Mouse (Mus musculus) megakaryocyte progenitor cell, adult 5-6 weeks (primary cell): ENCODE data around the gene Olfr913. TPM values are rescaled to one million over a fixed set of nuclear protein-coding genes. Genes with fewer than 3 reads are reported as not detected.

Experiments used
- ATAC-seq: replicated peaks from 2 replicates; pipeline ENCODE4 v1.8.0; 2016; ENCODE audit warnings: mild to moderate bottlenecking, moderate TSS enrichment, inconsistent platforms; ENCODE audit not compliant: poor library complexity
- total RNA-seq, 2 experiments: library from RNA; stranded (forward) in 1 of 2; stranded (reverse) in 1 of 2; fragments of 157-497, 149-512 nt in 1 of 2; fragments of 200-1000 nt in 1 of 2; gene quantifications; 2 replicates each; pipeline versions ENCODE4 v1.2.3 to v1.2.4; 2015 to 2017

Gene Olfr913
- total RNA-seq (2015) = not detected in 2 replicates
- not detected in 2 replicates for total RNA-seq (2017)

- no peak for ATAC-seq
Observed at GRCm38 (mm10) chr9:38592459-38592858, at the start of gene Olfr913. TSS of gene Olfr913 (plus strand) at chr9:38592759.

DNA sequence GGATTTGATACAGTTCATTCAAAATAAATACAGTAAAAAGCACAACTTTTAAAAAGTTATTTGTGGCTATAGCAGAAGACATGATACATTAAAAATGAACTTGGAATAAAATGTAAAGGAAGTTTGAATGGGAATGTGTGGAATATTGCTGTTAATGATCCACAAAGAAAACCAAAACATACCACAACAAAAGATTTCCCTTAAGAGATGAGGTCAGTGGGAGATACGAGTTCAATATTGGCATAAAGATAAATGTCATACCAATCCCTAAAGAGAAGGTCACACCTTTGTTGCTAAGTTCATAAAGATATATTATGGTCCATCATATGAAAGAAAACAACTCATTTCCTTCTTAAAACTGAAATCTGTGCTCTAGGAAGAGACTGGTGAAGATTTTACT lies 12.7 kb upstream of the Olfr913 start, which contains the start of gene Olfr912:
Gene Olfr912, plus strand, starts transcription at position 301 of the 400 bp plus-strand sequence.
- no peak for ATAC-seq

DNA sequence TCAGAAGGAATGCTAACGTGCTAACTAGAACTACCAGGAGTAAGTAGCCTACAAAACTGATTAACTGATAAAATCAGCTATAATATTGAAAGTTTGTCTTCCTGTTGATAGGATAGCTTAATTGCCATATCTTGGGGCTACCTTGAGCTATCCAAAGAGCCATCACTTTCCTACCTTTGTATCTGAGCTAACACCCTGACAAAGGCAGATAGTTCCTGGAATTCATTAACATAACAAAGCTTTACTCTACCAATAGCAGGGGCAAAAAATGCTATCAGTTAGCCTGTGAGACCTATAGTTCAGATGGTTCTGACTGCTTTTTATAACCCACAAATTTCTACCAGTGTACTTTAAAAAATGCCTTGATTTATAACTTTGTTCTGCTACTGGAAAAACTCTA lies 1.5 kb upstream of the Olfr913 start:
- no peak for ATAC-seq

GRCm38 (mm10) chr9:38604802-38605201 lies 12.2 kb downstream of the Olfr913 start, which contains the start of gene Olfr914:
TSS of gene Olfr914 (plus strand) at chr9:38605102.
- no peak for ATAC-seq

GRCm38 (mm10) chr9:38632406-38632805 lies 39.8 kb downstream of the Olfr913 start:
- ATAC-seq = no peak

Other genes with a start within 250 kb of the Olfr913 start
- gene Olfr898, start 244.3 kb upstream of the Olfr913 start, total RNA-seq (2015) = not detected in 2 replicates
- not detected in 2 replicates for gene Olfr898, start 244.3 kb upstream of the Olfr913 start, total RNA-seq (2017)
- gene Olfr250, start 225.9 kb upstream of the Olfr913 start, total RNA-seq (2015) = not detected in 2 replicates
- not detected in 2 replicates for gene Olfr250, start 225.9 kb upstream of the Olfr913 start, total RNA-seq (2017)
- gene Olfr251, start 215.7 kb upstream of the Olfr913 start, total RNA-seq (2015) = not detected in 2 replicates
- not detected in 2 replicates for gene Olfr251, start 215.7 kb upstream of the Olfr913 start, total RNA-seq (2017)
- gene Olfr147, start 191.1 kb upstream of the Olfr913 start, total RNA-seq (2015) = not detected in 2 replicates
- gene Olfr147, start 191.1 kb upstream of the Olfr913 start, total RNA-seq (2017) = not detected in 2 replicates
- gene Olfr901, start 163.3 kb upstream of the Olfr913 start, total RNA-seq (2015) = not detected in 2 replicates
- not detected in 2 replicates for gene Olfr901, start 163.3 kb upstream of the Olfr913 start, total RNA-seq (2017)
- gene Olfr902, start 145.1 kb upstream of the Olfr913 start, total RNA-seq (2015) = not detected in 2 replicates
- gene Olfr902, start 145.1 kb upstream of the Olfr913 start, total RNA-seq (2017) = not detected in 2 replicates
- gene Olfr904, start 129.6 kb upstream of the Olfr913 start, total RNA-seq (2015) = not detected in 2 replicates
- gene Olfr904, start 129.6 kb upstream of the Olfr913 start, total RNA-seq (2017) = not detected in 2 replicates
- gene Olfr905, start 121.7 kb upstream of the Olfr913 start, total RNA-seq (2015) = not detected in 2 replicates
- gene Olfr905, start 121.7 kb upstream of the Olfr913 start, total RNA-seq (2017) = not detected in 2 replicates
- gene Olfr906, start 105.7 kb upstream of the Olfr913 start, total RNA-seq (2015) = not detected in 2 replicates
- gene Olfr906, start 105.7 kb upstream of the Olfr913 start, total RNA-seq (2017) = not detected in 2 replicates
- gene Olfr907, start 97.0 kb upstream of the Olfr913 start, total RNA-seq (2015) = not detected in 2 replicates
- gene Olfr907, start 97.0 kb upstream of the Olfr913 start, total RNA-seq (2017) = not detected in 2 replicates
- gene Olfr911-ps1, start 71.2 kb upstream of the Olfr913 start, total RNA-seq (2015) = not detected in 2 replicates
- gene Olfr911-ps1, start 71.2 kb upstream of the Olfr913 start, total RNA-seq (2017) = not detected in 2 replicates
- not detected in 2 replicates for gene Olfr910, start 54.9 kb upstream of the Olfr913 start, total RNA-seq (2015)
- gene Olfr910, start 54.9 kb upstream of the Olfr913 start, total RNA-seq (2017) = not detected in 2 replicates
- not detected in 2 replicates for gene Olfr912, start 12.6 kb upstream of the Olfr913 start, total RNA-seq (2015)
- gene Olfr912, start 12.6 kb upstream of the Olfr913 start, total RNA-seq (2017) = not detected in 2 replicates
- gene Olfr914, start 12.3 kb downstream of the Olfr913 start, total RNA-seq (2015) = not detected in 2 replicates
- not detected in 2 replicates for gene Olfr914, start 12.3 kb downstream of the Olfr913 start, total RNA-seq (2017)
- gene Olfr916, start 67.1 kb downstream of the Olfr913 start, total RNA-seq (2015) = not detected in 2 replicates
- gene Olfr916, start 67.1 kb downstream of the Olfr913 start, total RNA-seq (2017) = not detected in 2 replicates
- gene Olfr917, start 73.1 kb downstream of the Olfr913 start, total RNA-seq (2015) = not detected in 2 replicates
- gene Olfr917, start 73.1 kb downstream of the Olfr913 start, total RNA-seq (2017) = not detected in 2 replicates
- gene Olfr918, start 81.8 kb downstream of the Olfr913 start, total RNA-seq (2015) = not detected in 2 replicates
- not detected in 2 replicates for gene Olfr918, start 81.8 kb downstream of the Olfr913 start, total RNA-seq (2017)
- not detected in 2 replicates for gene Olfr919, start 110.9 kb downstream of the Olfr913 start, total RNA-seq (2015)
- not detected in 2 replicates for gene Olfr919, start 110.9 kb downstream of the Olfr913 start, total RNA-seq (2017)
- gene Vwa5a, start 125.5 kb downstream of the Olfr913 start, total RNA-seq (2015) = 24.6 and 29.1 TPM in 2 replicates
- gene Vwa5a, start 125.5 kb downstream of the Olfr913 start, total RNA-seq (2017) = 32.7 and 34.7 TPM in 2 replicates
- 0.10 and 0.49 TPM in 2 replicates for gene Olfr920, start 159.5 kb downstream of the Olfr913 start, total RNA-seq (2015)
- gene Olfr920, start 159.5 kb downstream of the Olfr913 start, total RNA-seq (2017) = 0.20 TPM in 1 of 2 replicates, not detected in the other
- gene Olfr921, start 180.3 kb downstream of the Olfr913 start, total RNA-seq (2015) = not detected in 2 replicates
- gene Olfr921, start 180.3 kb downstream of the Olfr913 start, total RNA-seq (2017) = not detected in 2 replicates
- not detected in 2 replicates for gene Olfr922, start 221.9 kb downstream of the Olfr913 start, total RNA-seq (2015)
- not detected in 2 replicates for gene Olfr922, start 221.9 kb downstream of the Olfr913 start, total RNA-seq (2017)
- gene Olfr923, start 233.8 kb downstream of the Olfr913 start, total RNA-seq (2015) = not detected in 2 replicates
- gene Olfr923, start 233.8 kb downstream of the Olfr913 start, total RNA-seq (2017) = not detected in 2 replicates